Mouse (Mus musculus): ENCODE data around the gene St6galnac1. TPM values are rescaled to one million over a fixed set of nuclear protein-coding genes. Genes with fewer than 3 reads are reported as not detected.

The St6galnac1 gene
- total and polyA plus RNA-seq, 2 experiments from 2014 or later, result not detected

DNA sequence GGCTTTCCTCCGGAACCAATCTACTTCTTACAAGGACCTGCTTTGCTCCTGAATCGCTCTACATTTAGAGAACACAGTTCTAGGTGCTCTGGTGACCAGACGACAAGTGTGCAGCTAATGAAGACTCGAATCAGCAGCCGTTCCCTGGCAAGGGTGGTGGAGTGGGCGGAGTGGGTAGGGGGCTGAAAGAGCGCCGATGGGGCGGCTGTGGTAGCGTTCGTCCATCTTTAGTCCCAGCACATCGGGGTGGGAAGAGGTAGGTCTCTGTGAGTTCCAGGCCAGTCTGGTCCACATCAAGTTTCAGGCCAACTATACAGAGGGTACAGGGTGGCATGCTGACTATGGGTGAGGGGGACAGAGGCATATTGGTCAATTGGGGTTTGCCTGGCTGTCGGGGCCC, 38.3 kb upstream of the St6galnac1 start:
- DNase-seq (ENCODE audit: low spot score) (no peak), ATAC-seq (ENCODE audit: low FRiP score) (no peak)
- Histone ChIP-seq H3K9me3 (ENCODE audit: low read length) (no peaks in the 10 kb centered on the region), H3K4me1 (ENCODE audit: insufficient read depth, low read length) (peaks cover 22% of the 10 kb centered on the region), H3K27ac (ENCODE audit: low read depth, low read length) (peak overlapping the region; percentile 77; the same call in 1 of the 2 replicates), H3K27me3 (ENCODE audit: insufficient read depth, low read length) (no peaks in the 10 kb centered on the region), H3K4me2 (ENCODE audit: low read depth, low read length, poor library complexity, severe bottlenecking) (no peak overlapping the region), H3K4me3 (ENCODE audit: low read depth, low read length) (no peak overlapping the region), H3K9ac (replicated peaks; ENCODE audit: low read length, poor library complexity, severe bottlenecking) (no peak overlapping the region), H3K36me3 (ENCODE audit: insufficient read depth, low read length) (no peaks in the 10 kb centered on the region)
- 57% methylated on average over 13 of the region's 13 CpGs for WGBS
- TF ChIP-seq CTCF (IDR thresholded peaks at IDR 0.05), result no peak

DNA sequence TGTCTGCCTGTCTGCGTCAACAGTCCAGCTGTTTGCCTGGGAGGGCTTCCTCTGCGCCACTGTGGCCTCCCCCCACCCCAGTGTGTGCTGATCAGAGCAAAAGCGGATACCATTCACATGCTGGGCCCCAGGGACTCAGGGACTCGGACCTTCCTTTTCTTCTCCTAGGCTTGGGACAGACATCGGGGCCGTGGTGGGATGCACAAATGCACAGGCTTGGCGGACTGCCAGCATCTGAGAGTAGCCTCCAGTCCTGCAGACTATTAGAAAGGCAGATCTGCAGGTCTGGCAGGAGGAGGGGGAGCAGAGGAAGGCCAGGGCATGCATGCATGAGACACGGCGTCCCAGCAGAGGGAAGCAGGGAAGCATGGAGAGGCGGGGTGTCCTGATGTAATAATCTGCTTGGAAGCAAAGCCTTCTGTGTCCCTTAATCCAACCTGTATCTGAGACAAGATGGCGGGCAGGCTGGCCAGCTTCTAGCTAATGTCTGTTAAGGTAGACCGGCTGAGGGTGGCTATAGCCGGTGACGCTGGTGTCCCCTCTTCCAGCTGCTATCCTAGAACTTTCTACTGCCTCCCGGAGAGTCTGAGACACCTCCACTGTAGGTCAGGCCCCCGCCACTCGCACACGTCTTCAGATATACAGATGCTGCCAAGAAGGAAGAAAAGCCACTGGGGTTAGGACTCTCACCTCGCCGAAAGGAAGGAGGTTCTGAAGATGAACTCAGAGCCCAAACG, 37.7 kb upstream of the St6galnac1 start:
- H3K4me1 ChIP-seq (ENCODE audit: insufficient read depth, low read length), result peaks cover 22% of the 10 kb centered on the region
- H3K9ac ChIP-seq (replicated peaks; ENCODE audit: low read length, poor library complexity, severe bottlenecking), result 0 out of 2 replicates have a peak overlapping the region, but pooled peaks have one; percentile 24
- no peaks in the 10 kb centered on the region for H3K27me3 ChIP-seq (ENCODE audit: insufficient read depth, low read length)
- H3K4me2 ChIP-seq (ENCODE audit: low read depth, low read length, poor library complexity, severe bottlenecking), result no peak overlapping the region
- no peaks in the 10 kb centered on the region for H3K9me3 ChIP-seq (ENCODE audit: low read length)
- DNase-seq (ENCODE audit: low spot score), result peak; percentile 79
- peak; percentile 36; the same call in 1 of the 2 replicates for TF ChIP-seq CTCF (IDR thresholded peaks at IDR 0.05)
- 32% methylated on average over 21 of the region's 21 CpGs for WGBS
- ATAC-seq (ENCODE audit: low FRiP score), result no peak
- no peak overlapping the region for H3K4me3 ChIP-seq (ENCODE audit: low read depth, low read length)
- no peaks in the 10 kb centered on the region for H3K36me3 ChIP-seq (ENCODE audit: insufficient read depth, low read length)
- H3K27ac ChIP-seq (ENCODE audit: low read depth, low read length), result peak overlapping the region; percentile 77

DNA sequence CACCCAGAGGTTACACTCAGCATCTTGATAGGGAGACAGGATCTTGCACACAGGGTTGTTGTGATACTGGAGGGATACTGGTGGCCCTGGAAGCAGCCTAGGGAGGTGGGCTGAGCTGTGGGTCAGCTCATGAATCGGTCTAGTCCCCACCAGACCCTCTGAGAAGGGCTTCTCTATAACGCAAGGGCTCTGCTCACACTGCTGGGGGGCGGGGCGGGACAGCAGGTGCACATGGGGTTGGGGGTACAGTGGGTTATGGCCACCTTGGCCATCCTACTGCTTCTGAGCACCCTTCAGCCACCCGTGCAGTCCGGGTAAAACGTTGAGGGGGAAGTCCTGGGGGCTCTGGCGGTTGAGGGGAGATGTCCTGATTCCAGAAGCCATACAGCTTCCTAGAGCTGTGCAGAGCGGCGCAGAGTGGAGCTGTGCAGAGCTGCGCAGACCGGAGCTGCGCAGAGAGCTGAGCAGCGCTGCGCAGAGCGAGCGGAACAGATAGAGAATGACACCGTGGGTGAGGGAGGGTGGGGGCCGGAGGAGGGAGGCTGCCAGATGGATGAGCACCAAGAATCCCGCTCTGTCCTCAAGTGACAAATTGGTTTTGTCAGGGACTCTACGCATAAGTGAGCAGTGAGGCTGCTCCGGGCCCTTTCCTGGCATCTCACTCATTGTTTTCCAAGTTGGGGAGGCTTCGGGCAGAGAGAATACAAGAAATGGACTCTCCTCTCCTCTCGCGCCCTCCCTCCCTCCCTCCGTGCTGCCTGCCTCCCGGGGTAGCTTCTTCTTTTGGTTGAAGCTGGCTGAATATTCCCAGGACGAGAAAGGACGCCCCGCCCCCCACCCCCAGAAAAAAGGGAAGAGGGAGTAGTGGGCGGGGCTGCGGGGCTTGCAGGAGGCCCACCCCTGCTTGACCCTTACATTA, 35.9 kb upstream of the St6galnac1 start:
- Histone ChIP-seq H3K27me3 (ENCODE audit: insufficient read depth, low read length) (no peaks in the 10 kb centered on the region), H3K27ac (ENCODE audit: low read depth, low read length) (peak overlapping the region; percentile 96), H3K9ac (replicated peaks; ENCODE audit: low read length, poor library complexity, severe bottlenecking) (peak overlapping the region; percentile 54), H3K9me3 (ENCODE audit: low read length) (no peaks in the 10 kb centered on the region), H3K4me2 (ENCODE audit: low read depth, low read length, poor library complexity, severe bottlenecking) (peak overlapping the region; percentile 50), H3K4me3 (ENCODE audit: low read depth, low read length) (peak overlapping the region; percentile 20; the same call in 1 of the 2 replicates), H3K36me3 (ENCODE audit: insufficient read depth, low read length) (no peaks in the 10 kb centered on the region), H3K4me1 (ENCODE audit: insufficient read depth, low read length) (peaks cover 22% of the 10 kb centered on the region)
- WGBS, result 4% methylated on average over 26 of the region's 32 CpGs
- peak; percentile 53 for TF ChIP-seq CTCF (IDR thresholded peaks at IDR 0.05)
- ATAC-seq (ENCODE audit: low FRiP score) (peak; percentile 93), DNase-seq (ENCODE audit: low spot score) (peak; percentile 96)

DNA sequence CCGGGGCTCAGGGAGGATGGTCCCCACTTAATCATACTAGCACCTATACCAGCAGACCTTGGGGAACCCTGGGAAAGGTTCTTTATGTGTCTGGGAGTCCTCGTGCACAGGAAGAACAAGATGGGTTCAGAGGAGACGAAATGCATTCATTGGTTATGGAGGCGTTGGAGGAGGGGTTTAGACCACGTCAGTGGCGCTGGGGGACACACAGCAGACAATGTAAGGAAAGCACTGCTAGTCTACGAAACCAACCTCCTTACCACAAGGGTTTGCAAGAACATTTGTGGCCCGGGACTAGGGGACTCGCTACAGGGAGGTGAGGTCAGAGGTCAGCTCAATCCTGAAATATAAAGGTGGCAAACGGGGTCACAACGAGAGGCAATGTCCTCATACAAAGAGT, 35.2 kb upstream of the St6galnac1 start:
- H3K4me3 ChIP-seq (ENCODE audit: low read depth, low read length), result peak overlapping the region; percentile 20; the same call in 1 of the 2 replicates
- no peaks in the 10 kb centered on the region for H3K27me3 ChIP-seq (ENCODE audit: insufficient read depth, low read length)
- WGBS, result 31% methylated on average over 11 of the region's 11 CpGs
- H3K4me1 ChIP-seq (ENCODE audit: insufficient read depth, low read length), result peaks cover 22% of the 10 kb centered on the region
- H3K27ac ChIP-seq (ENCODE audit: low read depth, low read length), result peak overlapping the region; percentile 96
- H3K9me3 ChIP-seq (ENCODE audit: low read length), result no peaks in the 10 kb centered on the region
- peak; percentile 51; the same call in 1 of the 2 replicates for ATAC-seq (ENCODE audit: low FRiP score)
- no peak for TF ChIP-seq CTCF (IDR thresholded peaks at IDR 0.05)
- H3K9ac ChIP-seq (replicated peaks; ENCODE audit: low read length, poor library complexity, severe bottlenecking), result peak overlapping the region; percentile 54
- H3K4me2 ChIP-seq (ENCODE audit: low read depth, low read length, poor library complexity, severe bottlenecking), result peak overlapping the region; percentile 50
- no peaks in the 10 kb centered on the region for H3K36me3 ChIP-seq (ENCODE audit: insufficient read depth, low read length)
- DNase-seq (ENCODE audit: low spot score), result peak; percentile 76

DNA sequence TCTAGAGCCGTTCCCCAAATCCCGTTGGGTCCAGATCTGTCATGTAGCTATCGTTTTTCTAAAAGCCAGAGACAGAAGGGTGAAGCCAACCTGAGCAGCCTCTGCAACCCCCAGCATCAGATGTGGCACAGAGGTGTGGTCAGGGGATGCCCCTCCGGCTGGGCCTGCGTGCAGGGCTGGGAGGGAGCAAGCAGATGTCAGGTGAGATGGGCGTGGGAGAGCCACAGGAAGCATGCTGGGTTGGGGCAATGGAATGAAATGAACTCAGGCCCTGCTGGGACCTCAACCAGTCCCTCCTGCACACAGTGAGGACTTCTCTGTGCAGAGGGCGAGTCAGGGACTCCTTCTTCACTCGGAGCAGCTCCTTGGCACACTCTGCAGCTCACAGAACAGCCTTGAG, 34.2 kb upstream of the St6galnac1 start:
- no peak overlapping the region for H3K4me3 ChIP-seq (ENCODE audit: low read depth, low read length)
- no peak overlapping the region for H3K4me2 ChIP-seq (ENCODE audit: low read depth, low read length, poor library complexity, severe bottlenecking)
- peaks cover 18% of the 10 kb centered on the region for H3K4me1 ChIP-seq (ENCODE audit: insufficient read depth, low read length)
- no peak overlapping the region for H3K9ac ChIP-seq (replicated peaks; ENCODE audit: low read length, poor library complexity, severe bottlenecking)
- TF ChIP-seq CTCF (IDR thresholded peaks at IDR 0.05), result no peak
- no peaks in the 10 kb centered on the region for H3K36me3 ChIP-seq (ENCODE audit: insufficient read depth, low read length)
- no peak for DNase-seq (ENCODE audit: low spot score)
- H3K27ac ChIP-seq (ENCODE audit: low read depth, low read length), result no peak overlapping the region
- WGBS, result 88% methylated on average over 8 of the region's 8 CpGs
- no peaks in the 10 kb centered on the region for H3K9me3 ChIP-seq (ENCODE audit: low read length)
- ATAC-seq (ENCODE audit: low FRiP score), result no peak
- H3K27me3 ChIP-seq (ENCODE audit: insufficient read depth, low read length), result no peaks in the 10 kb centered on the region
